Comparison of ENCODE assay signal across 9 mouse cellular contexts in genomic region chr2:167059960-167060359, GRCm38 (mm10). TPM values are rescaled to one million over a fixed set of nuclear protein-coding genes. Genes with fewer than 3 reads are reported as not detected.
DNase-seq lines count a peak whose midpoint lies in the region; ATAC-seq and TF ChIP-seq lines count a peak whose summit lies in the region.
"Had no signal": no experiment of that assay in that cellular context is flagged by ENCODE, and none has a peak within 500 bp of the region (broad histone marks: within the 10 kb centered on the region; RNA-seq: fewer than 3 reads in every experiment).

No protein-coding gene starts in this region.

- H3K4me2 ChIP-seq in limb, embryonic 13.5 days (replicated peaks) = 0 out of 2 replicates have a peak overlapping the region, but pooled peaks have one; percentile 0
- no peak overlapping the region for H3K4me2 ChIP-seq in embryonic facial prominence, embryonic 14.5 days (ENCODE audit: low read depth, low read length)
- H3K4me2 ChIP-seq in midbrain, embryonic 16.5 days (ENCODE audit: low read length) = no peak overlapping the region
- H3K4me2 ChIP-seq: limb, embryonic 12.5 days had no signal

- H3K9ac ChIP-seq in limb, embryonic 13.5 days = peak overlapping the region; percentile 48; the same call in 1 of the 2 replicates
- peak overlapping the region; percentile 89; the same call in 1 of the 2 replicates for H3K9ac ChIP-seq in embryonic facial prominence, embryonic 14.5 days (ENCODE audit: low read depth, low read length)
- 0 out of 2 replicates have a peak overlapping the region, but pooled peaks have one; percentile 40 for H3K9ac ChIP-seq in midbrain, embryonic 16.5 days (ENCODE audit: low read depth, low read length)

- peaks cover 47% of the 10 kb centered on the region for H3K36me3 ChIP-seq in limb, embryonic 13.5 days
- H3K36me3 ChIP-seq in limb, embryonic 10.5 days = peaks cover 50% of the 10 kb centered on the region
- H3K36me3 ChIP-seq in embryonic facial prominence, embryonic 14.5 days (ENCODE audit: control insufficient read depth, insufficient read depth, low read length) = peaks cover 59% of the 10 kb centered on the region
- H3K36me3 ChIP-seq in kidney, adult 2 months (ENCODE audit: control insufficient read depth, insufficient read depth, low read length) = peaks cover 16% of the 10 kb centered on the region; the same call in 1 of the 2 replicates
- H3K36me3 ChIP-seq in midbrain, embryonic 16.5 days (ENCODE audit: control insufficient read depth, insufficient read depth, low read length) = peaks cover 19% of the 10 kb centered on the region

- DNase-seq in limb, embryonic 10.5 days (ENCODE audit: low spot score) = no peak
- DNase-seq in embryonic facial prominence, embryonic 14.5 days (ENCODE audit: low spot score) = no peak
- peak; percentile 82 for DNase-seq in kidney, adult 2 months
- no peak for DNase-seq in left cerebral cortex, postnatal 14 days (ENCODE audit: low spot score in 2 of 2)
- no peak for DNase-seq in spleen, postnatal 10 days (ENCODE audit: low spot score in 2 of 2)

- 70% methylated on average over 12 of the region's 12 CpGs for WGBS in limb, embryonic 13.5 days
- 70% methylated on average over 12 of the region's 12 CpGs for WGBS in limb, embryonic 10.5 days
- WGBS in embryonic facial prominence, embryonic 14.5 days = 74% methylated on average over 12 of the region's 12 CpGs
- 22% methylated on average over 12 of the region's 12 CpGs for WGBS in kidney, adult 2 months
- 70% methylated on average over 12 of the region's 12 CpGs for WGBS in midbrain, embryonic 16.5 days

- TF ChIP-seq CTCF in kidney, adult 2 months (conservative IDR thresholded peaks at IDR 0.05; ENCODE audit: insufficient read depth, insufficient read length, low read depth, low read length) = no peak

- H3K27me3 ChIP-seq in limb, embryonic 13.5 days = no peaks in the 10 kb centered on the region
- no peaks in the 10 kb centered on the region for H3K27me3 ChIP-seq in limb, embryonic 10.5 days (ENCODE audit: low read depth, poor library complexity, severe bottlenecking)
- H3K27me3 ChIP-seq in embryonic facial prominence, embryonic 14.5 days (replicated peaks; ENCODE audit: control insufficient read depth, insufficient read depth, low read length) = no peaks in the 10 kb centered on the region
- no peaks in the 10 kb centered on the region for H3K27me3 ChIP-seq in kidney, adult 2 months (replicated peaks; ENCODE audit: control insufficient read depth, insufficient read depth, low read length)
- no peaks in the 10 kb centered on the region for H3K27me3 ChIP-seq in midbrain, embryonic 16.5 days (ENCODE audit: control insufficient read depth, insufficient read depth, low read depth, low read length)
- H3K27me3 ChIP-seq: limb, embryonic 12.5 days had no signal

- H3K4me3 ChIP-seq in limb, embryonic 13.5 days = no peak overlapping the region
- no peak overlapping the region for H3K4me3 ChIP-seq in limb, embryonic 10.5 days
- no peak overlapping the region for H3K4me3 ChIP-seq in embryonic facial prominence, embryonic 14.5 days (ENCODE audit: low read depth, low read length)
- peak overlapping the region; percentile 49 for H3K4me3 ChIP-seq in kidney, adult 2 months (ENCODE audit: insufficient read depth, low read depth, low read length)
- H3K4me3 ChIP-seq in midbrain, embryonic 16.5 days (ENCODE audit: low read depth, low read length) = no peak overlapping the region
- H3K4me3 ChIP-seq: limb, embryonic 12.5 days had no signal

- no peak for ATAC-seq in limb, embryonic 13.5 days (ENCODE audit: low FRiP score, low read depth)
- no peak for ATAC-seq in embryonic facial prominence, embryonic 14.5 days (ENCODE audit: low read depth)
- ATAC-seq in midbrain, embryonic 16.5 days = no peak
- no peak for ATAC-seq in granulocyte monocyte progenitor cell, adult 5-6 weeks (replicated peaks; ENCODE audit: poor library complexity, severe bottlenecking)

- H3K27ac ChIP-seq in limb, embryonic 13.5 days = no peak overlapping the region
- H3K27ac ChIP-seq in limb, embryonic 10.5 days = no peak overlapping the region
- H3K27ac ChIP-seq in embryonic facial prominence, embryonic 14.5 days (replicated peaks; ENCODE audit: low read depth, low read length) = no peak overlapping the region
- H3K27ac ChIP-seq in kidney, adult 2 months (ENCODE audit: insufficient read depth, low read depth, low read length) = peak overlapping the region; percentile 80
- no peak overlapping the region for H3K27ac ChIP-seq in midbrain, embryonic 16.5 days (ENCODE audit: low read length)
- H3K27ac ChIP-seq: limb, embryonic 12.5 days had no signal

- H3K4me1 ChIP-seq in limb, embryonic 13.5 days = peaks cover 21% of the 10 kb centered on the region
- peaks cover 29% of the 10 kb centered on the region for H3K4me1 ChIP-seq in limb, embryonic 10.5 days
- H3K4me1 ChIP-seq in embryonic facial prominence, embryonic 14.5 days (ENCODE audit: control insufficient read depth, insufficient read depth, low read length) = peaks cover 16% of the 10 kb centered on the region
- H3K4me1 ChIP-seq in kidney, adult 2 months (ENCODE audit: control insufficient read depth, insufficient read depth, low read length) = peaks cover 31% of the 10 kb centered on the region
- H3K4me1 ChIP-seq in midbrain, embryonic 16.5 days (ENCODE audit: control insufficient read depth, insufficient read depth, low read length) = peaks cover 22% of the 10 kb centered on the region

- TF ChIP-seq POLR2A in kidney, adult 2 months (IDR thresholded peaks at IDR 0.05; ENCODE audit: low read depth, low read length) = no peak

- intact Hi-C loops in left cerebral cortex, postnatal 14 days (cut with DNase I) = loop anchor here (5.0 kb wide), 1 partner anchor 362 kb away; the partner anchor contains the start of gene Slc9a8

- H3K9me3 ChIP-seq in limb, embryonic 13.5 days = no peaks in the 10 kb centered on the region
- H3K9me3 ChIP-seq in limb, embryonic 10.5 days (replicated peaks) = no peaks in the 10 kb centered on the region
- H3K9me3 ChIP-seq in embryonic facial prominence, embryonic 14.5 days (ENCODE audit: control insufficient read depth, low read length) = no peaks in the 10 kb centered on the region
- no peaks in the 10 kb centered on the region for H3K9me3 ChIP-seq in midbrain, embryonic 16.5 days (replicated peaks; ENCODE audit: control insufficient read depth, low read length, poor library complexity, severe bottlenecking)
- H3K9me3 ChIP-seq: limb, embryonic 12.5 days had no signal

RNA-seq across cellular contexts. Expression of gene Znfx1, which starts 2.9 kb away (rescaled TPM):
- polyA plus RNA-seq in limb, embryonic 13.5 days (2015; fragmentation: Nextera tagmentation; extraction: Ambion mirVana) = 6.0 and 7.9 TPM in 2 replicates
- 5.0 and 5.1 TPM in 2 replicates for polyA plus RNA-seq in limb, embryonic 10.5 days (2016; fragmentation: Nextera tagmentation; extraction: Ambion mirVana)
- polyA plus RNA-seq in embryonic facial prominence, embryonic 14.5 days (2014; fragmentation: Nextera tagmentation; extraction: Ambion mirVana) = 9.5 and 10.2 TPM in 2 replicates
- 58.7 and 60.9 TPM in 2 replicates for polyA plus RNA-seq in kidney, adult 2 months (2012; rRNA removed)
- 6.2 and 8.0 TPM in 2 replicates for polyA plus RNA-seq in midbrain, embryonic 16.5 days (2015; fragmentation: Nextera tagmentation; extraction: Ambion mirVana)
- total RNA-seq in granulocyte monocyte progenitor cell, adult 5-6 weeks (2014; fragmentation: Nextera tagmentation) = 25.4 and 28.2 TPM in 2 replicates
- 23.1 and 29.1 TPM in 2 replicates for total RNA-seq in granulocyte monocyte progenitor cell, adult 5-6 weeks (2017)
- 10 to 100 TPM; 41.5 to 43.9 TPM for total RNA-seq in left cerebral cortex, postnatal 14 days (2021)

RNA-seq across cellular contexts. Expression of gene Ddx27, which starts 45.0 kb away (rescaled TPM):
- 54.3 and 54.6 TPM in 2 replicates for polyA plus RNA-seq in limb, embryonic 13.5 days (2015; fragmentation: Nextera tagmentation; extraction: Ambion mirVana)
- 68.6 and 77.0 TPM in 2 replicates for polyA plus RNA-seq in limb, embryonic 10.5 days (2016; fragmentation: Nextera tagmentation; extraction: Ambion mirVana)
- 31.2 and 34.8 TPM in 2 replicates for polyA plus RNA-seq in embryonic facial prominence, embryonic 14.5 days (2014; fragmentation: Nextera tagmentation; extraction: Ambion mirVana)
- polyA plus RNA-seq in kidney, adult 2 months (2012; rRNA removed) = 14.9 and 15.0 TPM in 2 replicates
- polyA plus RNA-seq in midbrain, embryonic 16.5 days (2015; fragmentation: Nextera tagmentation; extraction: Ambion mirVana) = 37.6 and 37.8 TPM in 2 replicates
- total RNA-seq in granulocyte monocyte progenitor cell, adult 5-6 weeks (2014; fragmentation: Nextera tagmentation) = 61.9 and 68.6 TPM in 2 replicates
- 97.9 and 106 TPM in 2 replicates for total RNA-seq in granulocyte monocyte progenitor cell, adult 5-6 weeks (2017)
- 10 to 100 TPM; 29.0 to 31.3 TPM for total RNA-seq in left cerebral cortex, postnatal 14 days (2021)
